Comparison of ENCODE assay signal across 20 mouse cellular contexts in genomic region chr6:94536478-94536877, GRCm38 (mm10). TPM values are rescaled to one million over a fixed set of nuclear protein-coding genes. Genes with fewer than 3 reads are reported as not detected.
DNase-seq lines count a peak whose midpoint lies in the region; ATAC-seq and TF ChIP-seq lines count a peak whose summit lies in the region.
"Had no signal": no experiment of that assay in that cellular context is flagged by ENCODE, and none has a peak within 500 bp of the region (broad histone marks: within the 10 kb centered on the region; RNA-seq: fewer than 3 reads in every experiment).

No protein-coding gene starts in this region.

- H3K9me3 ChIP-seq in forebrain, embryonic 13.5 days (replicated peaks), result no peaks in the 10 kb centered on the region
- H3K9me3 ChIP-seq in forebrain, embryonic 10.5 days, result no peaks in the 10 kb centered on the region
- H3K9me3 ChIP-seq in forebrain, postnatal 0 days (ENCODE audit: low read length), result no peaks in the 10 kb centered on the region
- H3K9me3 ChIP-seq: hindbrain, embryonic 13.5 days had no signal

- no peaks in the 10 kb centered on the region for H3K36me3 ChIP-seq in forebrain, embryonic 13.5 days (ENCODE audit: poor library complexity, severe bottlenecking)
- H3K36me3 ChIP-seq in forebrain, embryonic 10.5 days (replicated peaks), result 0 out of 2 replicates have a peak, but pooled peaks cover 3% of the 10 kb centered on the region
- 0 out of 2 replicates have a peak, but pooled peaks cover 4% of the 10 kb centered on the region for H3K36me3 ChIP-seq in forebrain, postnatal 0 days (ENCODE audit: insufficient read depth)
- H3K36me3 ChIP-seq: hindbrain, embryonic 13.5 days had no signal

- H3K27ac ChIP-seq in forebrain, embryonic 13.5 days, result no peak overlapping the region
- no peak overlapping the region for H3K27ac ChIP-seq in forebrain, embryonic 10.5 days
- no peak overlapping the region for H3K27ac ChIP-seq in forebrain, postnatal 0 days (ENCODE audit: low read depth, low read length)
- H3K27ac ChIP-seq: heart, adult 2 months; hindbrain, embryonic 13.5 days; hindbrain, postnatal 0 days had no signal

- TF ChIP-seq CTCF in forebrain, postnatal 0 days (IDR thresholded peaks at IDR 0.05; ENCODE audit: low read depth), result no peak

- H3K4me1 ChIP-seq in forebrain, embryonic 13.5 days, result peaks cover 31% of the 10 kb centered on the region
- H3K4me1 ChIP-seq in forebrain, embryonic 10.5 days, result peaks cover 25% of the 10 kb centered on the region
- H3K4me1 ChIP-seq in forebrain, postnatal 0 days (ENCODE audit: insufficient read depth), result no peaks in the 10 kb centered on the region
- H3K4me1 ChIP-seq: hindbrain, embryonic 13.5 days had no signal

- no peak overlapping the region for H3K4me3 ChIP-seq in forebrain, embryonic 13.5 days
- H3K4me3 ChIP-seq in forebrain, embryonic 10.5 days, result no peak overlapping the region
- H3K4me3 ChIP-seq in forebrain, postnatal 0 days (ENCODE audit: low read depth, low read length), result no peak overlapping the region
- H3K4me3 ChIP-seq: heart, adult 2 months; hindbrain, embryonic 13.5 days had no signal

- DNase-seq in forebrain, embryonic 10.5 days (ENCODE audit: extremely low spot score, low spot score), result no peak
- peak; percentile 66 for DNase-seq in heart, adult 11 months
- DNase-seq in heart, adult 8-10 months (ENCODE audit: low spot score), result no peak
- peak; percentile 32 for DNase-seq in forebrain, postnatal 0 days
- DNase-seq in right cerebral cortex, postnatal 36 days (ENCODE audit: low spot score in 2 of 2), result no peak
- DNase-seq: adrenal gland, adult 8-10 months; adrenal gland, postnatal 25 days; cerebellum, adult 18-20 months; cerebellum, adult 9-10 months; cerebellum, postnatal 14 days; gastrocnemius, postnatal 25 days; heart, adult 2 months; kidney, adult 18-20 months had no signal

- WGBS in forebrain, embryonic 13.5 days, result 55% methylated on average over 8 of the region's 8 CpGs
- 79% methylated on average over 8 of the region's 8 CpGs for WGBS in forebrain, embryonic 10.5 days
- WGBS in forebrain, postnatal 0 days, result 38% methylated on average over 8 of the region's 8 CpGs

- no peak overlapping the region for H3K9ac ChIP-seq in forebrain, embryonic 13.5 days
- H3K9ac ChIP-seq in forebrain, postnatal 0 days, result no peak overlapping the region
- H3K9ac ChIP-seq: hindbrain, embryonic 13.5 days had no signal

- H3K4me2 ChIP-seq in forebrain, embryonic 13.5 days, result no peak overlapping the region
- H3K4me2 ChIP-seq in forebrain, postnatal 0 days (ENCODE audit: low read depth), result no peak overlapping the region
- H3K4me2 ChIP-seq: heart, embryonic 11.5 days; hindbrain, embryonic 13.5 days had no signal

- 0 out of 2 replicates have a peak, but pooled peaks have one; percentile 27 for ATAC-seq in forebrain, embryonic 13.5 days
- no peak; the same call in 1 of the 2 replicates for ATAC-seq in forebrain, postnatal 0 days
- ATAC-seq: activated CD4-positive, CD25-positive, alpha-beta regulatory T cell, adult 4 months; hindbrain, postnatal 0 days; inflammation-experienced regulatory T-cells, adult 6 months; intestine, embryonic 16.5 days had no signal

- H3K27me3 ChIP-seq in forebrain, embryonic 13.5 days, result no peaks in the 10 kb centered on the region
- H3K27me3 ChIP-seq in forebrain, embryonic 10.5 days (ENCODE audit: poor library complexity, severe bottlenecking), result no peaks in the 10 kb centered on the region
- H3K27me3 ChIP-seq in forebrain, postnatal 0 days (ENCODE audit: insufficient read depth, low read length), result no peaks in the 10 kb centered on the region
- H3K27me3 ChIP-seq: hindbrain, embryonic 13.5 days had no signal

RNA-seq across cellular contexts. Expression of gene Slc25a26, which starts 36.3 kb away (rescaled TPM):
- 6.5 and 7.0 TPM in 2 replicates for polyA plus RNA-seq in forebrain, embryonic 13.5 days (2015; fragmentation: Nextera tagmentation; extraction: Ambion mirVana)
- polyA plus RNA-seq in forebrain, embryonic 10.5 days (2016; fragmentation: Nextera tagmentation; extraction: Ambion mirVana), result 9.1 TPM in 2 replicates
- total RNA-seq in heart, adult 8-10 months (2022), result 10 to 100 TPM; 19.1 to 24.9 (median 23.6) TPM
- total RNA-seq in forebrain, postnatal 0 days (2014; rRNA removed), result 7.2 and 8.0 TPM in 2 replicates
- 8.0 and 8.7 TPM in 2 replicates for polyA plus RNA-seq in forebrain, postnatal 0 days (2015; fragmentation: Nextera tagmentation; extraction: Ambion mirVana)

Comparison
In these comparisons a context has a peak if more than half of its experiments do, and no peak if none do; other contexts are left out.
1. DNase-seq: peak in heart, adult 11 months (single experiment) and forebrain, postnatal 0 days (single experiment); none in forebrain, embryonic 10.5 days (single experiment), heart, adult 8-10 months (single experiment) and right cerebral cortex, postnatal 36 days (0 of 2).